Mouse (Mus musculus) cerebellum, adult 11 months (tissue): ENCODE measurements at regions not wholly inside any gene's neighbourhood (a gene's known extent, or its start where the extent isn't known, plus 50 kb on each side); places are given as distances from the start of the nearest gene placed in this dataset.
A peak's percentile ranks its signal among the peaks of the same experiment; 100 is the strongest.

Experiments
- DNase-seq: peaks from one replicate; pipeline ENCODE4 v3.0.0; 2022

GRCm38 (mm10) chr1:64195970-64196491 lies 73.9 kb upstream of the Klf7 start:
- DNase-seq, result peak; percentile 17

GRCm38 (mm10) chr1:64195294-64195693 lies 73.2 kb upstream of the Klf7 start:
- DNase-seq, result no peak

GRCm38 (mm10) chr1:64193150-64193838 lies 71.2 kb upstream of the Klf7 start:
- no peak for DNase-seq

- DNase-seq, result no peak
Measured at GRCm38 (mm10) chr1:64192736-64193135, 70.7 kb upstream of the Klf7 start.

GRCm38 (mm10) chr1:64191242-64192220 lies 69.4 kb upstream of the Klf7 start:
- no peak for DNase-seq

GRCm38 (mm10) chr1:64190705-64191104 lies 68.6 kb upstream of the Klf7 start:
- no peak for DNase-seq

GRCm38 (mm10) chr1:64190097-64190496 lies 68.0 kb upstream of the Klf7 start:
- DNase-seq, result no peak

- no peak for DNase-seq
Measured at GRCm38 (mm10) chr1:64189471-64189870, 67.4 kb upstream of the Klf7 start.

GRCm38 (mm10) chr1:64187796-64188513 lies 65.9 kb upstream of the Klf7 start:
- DNase-seq, result no peak

GRCm38 (mm10) chr1:64173708-64174107 lies 51.6 kb upstream of the Klf7 start:
- no peak for DNase-seq

- no peak for DNase-seq
Measured at GRCm38 (mm10) chr1:64172122-64172521, 50.0 kb upstream of the Klf7 start.
